Mouse (Mus musculus) kidney, adult 2 months (tissue): ENCODE data around the gene Fam221a.
A peak's percentile ranks its signal among the peaks of the same experiment; 100 is the strongest.

Experiments
- CTCF ChIP-seq: fragments of 200-500 bp; conservative IDR thresholded peaks from 2 replicates; pipeline ENCODE4 v1.5.1; 2011; ENCODE audit warnings: low read depth, mild to moderate bottlenecking, control low read depth, low read length, moderate library complexity, mixed read lengths; ENCODE audit not compliant: insufficient read depth, insufficient read length
- POLR2A ChIP-seq: fragments of 200-500 bp; IDR thresholded peaks from one replicate; pipeline ENCODE4 v1.6.1; 2011; ENCODE audit warnings: low read depth, low read length, control low read depth

DNA sequence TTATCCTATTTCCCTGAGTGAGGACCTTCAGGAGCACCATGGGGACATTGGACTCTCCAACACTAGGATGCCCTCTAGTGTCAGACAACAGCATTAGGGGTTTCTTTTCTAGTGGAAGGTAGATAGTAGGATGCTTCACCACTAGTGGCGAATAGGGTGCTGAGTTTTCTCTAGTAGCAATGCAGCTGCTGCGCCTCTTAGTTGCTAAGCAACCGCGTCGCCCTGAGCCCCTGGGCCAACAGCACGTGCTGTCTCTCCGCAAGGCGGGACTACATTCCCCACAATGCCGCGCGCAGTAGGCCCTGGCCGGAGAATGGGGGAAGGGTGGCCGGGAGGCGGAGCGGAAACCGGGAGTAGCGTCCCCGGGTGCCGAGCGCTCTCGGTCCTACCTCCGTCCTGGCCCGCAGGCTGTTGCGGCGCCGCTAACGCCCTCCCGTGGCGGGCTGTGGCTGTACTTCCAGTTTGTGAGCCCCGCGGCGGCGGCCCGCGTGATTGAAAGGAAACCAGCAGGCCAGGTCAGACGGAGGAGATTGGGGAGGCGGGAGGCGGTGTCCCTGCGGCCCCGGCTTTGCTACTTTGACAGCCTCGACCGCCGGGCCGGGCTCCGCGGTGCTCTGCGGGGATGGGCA, 48.5 kb upstream of the Fam221a start, which contains the start of gene Ccdc126:
- peak; percentile 61 for TF ChIP-seq CTCF
- no peak for TF ChIP-seq POLR2A
